Mouse (Mus musculus): Measurements from ENCODE around the gene Ptn.

DNA sequence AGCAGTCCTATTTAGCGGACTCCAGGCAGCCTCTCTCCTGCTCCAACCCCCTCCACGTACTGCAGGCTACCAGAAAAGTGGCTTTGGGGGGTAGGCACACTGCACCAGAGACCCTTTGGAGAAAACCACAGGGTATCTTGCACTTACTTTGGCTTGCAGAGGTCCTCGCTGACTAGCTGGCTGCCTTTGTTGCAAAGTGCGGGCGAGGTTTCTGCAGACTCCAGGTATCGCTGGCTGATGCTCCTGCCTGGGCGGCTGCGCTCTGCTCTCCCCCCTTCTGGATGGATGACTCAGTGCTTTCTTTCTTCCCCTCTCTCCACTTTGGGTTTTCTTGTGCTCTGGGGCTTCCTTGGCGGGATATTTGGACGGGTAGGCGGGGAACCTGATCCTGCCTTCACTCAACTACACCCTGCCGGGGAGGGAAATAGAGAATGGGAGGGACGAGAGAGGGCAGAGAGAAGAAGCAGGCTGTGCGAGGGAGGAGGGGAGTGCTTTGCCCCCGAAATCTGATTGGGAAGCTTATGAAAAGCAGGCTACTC lies at the start of gene Ptn:
- TF ChIP-seq POLR2A (IDR thresholded peaks at IDR 0.05; ENCODE audit: control insufficient read depth in 1 of 2, insufficient read depth in 1 of 2, low read depth in 1 of 2, low read length in 2 of 2, poor library complexity in 1 of 2) = no peak
- no peak for TF ChIP-seq CTCF (IDR thresholded peaks at IDR 0.05 in 2 of 3, conservative IDR thresholded peaks at IDR 0.05 in 1 of 3; ENCODE audit: control insufficient read depth in 1 of 3, insufficient read depth in 1 of 3, low read depth in 2 of 3, low read length in 3 of 3, poor library complexity in 1 of 3, severe bottlenecking in 1 of 3)
- TF ChIP-seq MXI1 (IDR thresholded peaks at IDR 0.05; ENCODE audit: low read depth, low read length) = no peak

All from MEL (cell line).